Mouse (Mus musculus) ES-Bruce4 (cell line): ENCODE data around the gene Akr1c12.

Source experiments
- CTCF ChIP-seq: IDR thresholded peaks from one replicate; pipeline ENCODE4 v1.8.1; 2011; ENCODE audit warnings: low read depth, low read length
- POLR2A ChIP-seq: IDR thresholded peaks from one replicate; pipeline ENCODE4 v1.8.1; 2011; ENCODE audit warnings: low read length; ENCODE audit not compliant: insufficient read depth

GRCm38 (mm10) chr13:4313907-4314306 lies 34.7 kb upstream of the Akr1c12 start:
- TF ChIP-seq CTCF = no peak
- TF ChIP-seq POLR2A = no peak
